Mouse (Mus musculus) mesoderm, embryonic 11.5 days (tissue): ENCODE measurements around the gene Eif2b3.

Source experiments
- DNase-seq: peaks from one replicate; pipeline ENCODE4 v3.0.0-alpha.2; 2012; ENCODE audit warnings: low read depth, low spot score

Eif2b3 gene

GRCm38 (mm10) chr4:117014901-117015415, 4.2 kb upstream of the Eif2b3 start:
- DNase-seq = no peak

DNA sequence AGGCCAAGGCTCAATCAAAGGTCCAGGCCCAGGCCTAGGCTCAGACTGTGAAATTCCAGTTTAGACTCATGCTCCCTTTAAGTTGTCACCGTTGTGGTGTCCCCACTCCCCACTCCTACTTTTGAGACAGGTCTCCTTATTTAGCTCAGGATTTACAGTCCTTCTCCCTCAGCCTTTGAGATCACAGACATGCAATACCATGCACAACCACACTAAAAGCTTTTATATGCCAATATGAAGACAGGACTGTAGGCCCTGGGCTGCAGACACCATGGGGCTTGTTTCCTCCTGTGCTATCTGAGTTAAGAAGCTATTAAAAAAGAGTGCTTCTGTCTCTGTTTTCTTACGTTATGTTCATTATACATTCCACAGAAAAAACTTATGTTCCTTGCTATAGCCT, 1.5 kb upstream of the Eif2b3 start:
- no peak for DNase-seq

- DNase-seq = no peak
These were observed 875 bp upstream of the Eif2b3 start for GRCm38 (mm10) chr4:117018327-117018726.

- no peak for DNase-seq
These were observed 4.3 kb downstream of the Eif2b3 start for GRCm38 (mm10) chr4:117023469-117023868.

GRCm38 (mm10) chr4:117031105-117031504, 11.9 kb downstream of the Eif2b3 start:
- DNase-seq = no peak

DNA sequence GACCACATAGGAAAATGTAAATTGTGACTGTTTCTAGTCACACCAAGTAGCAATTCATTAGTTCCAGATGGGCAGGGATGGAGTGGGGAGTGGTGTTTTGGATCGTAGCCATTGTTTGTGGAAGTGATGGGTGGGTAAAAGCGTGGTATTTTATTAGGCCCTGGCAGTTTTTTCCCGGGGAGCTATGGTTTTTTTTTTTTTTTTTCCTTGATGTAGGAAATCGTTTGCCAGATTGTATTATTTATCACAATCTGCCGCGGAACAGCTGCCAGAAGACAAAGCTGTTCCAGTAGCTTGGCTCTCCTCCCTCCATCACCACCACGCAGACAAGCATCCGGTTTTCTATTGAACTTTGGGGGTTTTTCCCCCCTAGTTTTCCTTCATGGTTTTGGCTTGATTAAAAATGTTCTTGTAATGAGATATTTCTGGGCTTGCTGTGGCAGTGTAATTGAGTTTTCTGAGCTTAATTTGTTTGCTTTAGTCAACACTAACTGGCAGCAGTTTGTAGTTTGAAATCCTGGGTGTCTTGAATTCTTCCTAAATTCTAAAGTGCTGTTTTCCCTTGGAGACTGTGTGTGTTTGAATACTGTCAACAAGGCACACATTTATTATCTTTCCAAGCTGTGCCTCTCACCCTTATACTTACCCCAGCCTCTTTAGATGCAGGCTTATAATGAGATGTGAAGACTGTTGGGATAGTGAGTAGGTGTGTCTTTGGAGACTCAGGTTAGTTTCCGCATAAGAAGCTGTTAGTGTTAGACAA, 20.9 kb downstream of the Eif2b3 start:
- peak; percentile 48 for DNase-seq

DNA sequence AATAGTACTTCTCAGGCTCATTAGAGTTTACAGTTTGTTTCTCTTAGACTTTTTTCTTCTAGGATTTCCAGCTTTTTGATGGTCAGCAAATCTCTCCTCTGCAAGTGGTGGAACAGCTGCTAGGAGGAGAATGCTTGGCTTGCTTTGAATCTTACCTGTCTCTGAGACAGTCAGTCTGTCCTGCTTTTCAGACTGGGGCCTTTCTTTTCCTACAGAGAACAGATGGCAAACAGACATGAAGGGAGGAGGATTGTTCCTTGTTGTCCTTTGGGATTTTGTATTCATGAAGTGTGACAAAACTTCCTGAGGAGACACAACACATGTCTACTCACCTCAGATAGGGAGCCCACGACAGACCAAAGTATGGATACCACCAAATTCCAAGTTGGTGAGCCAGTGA, 21.6 kb downstream of the Eif2b3 start:
- no peak for DNase-seq

GRCm38 (mm10) chr4:117041283-117041721, 22.1 kb downstream of the Eif2b3 start:
- no peak for DNase-seq

- no peak for DNase-seq
These were observed 29.6 kb downstream of the Eif2b3 start for GRCm38 (mm10) chr4:117048836-117049235.

GRCm38 (mm10) chr4:117049485-117049884, 30.3 kb downstream of the Eif2b3 start:
- no peak for DNase-seq

DNA sequence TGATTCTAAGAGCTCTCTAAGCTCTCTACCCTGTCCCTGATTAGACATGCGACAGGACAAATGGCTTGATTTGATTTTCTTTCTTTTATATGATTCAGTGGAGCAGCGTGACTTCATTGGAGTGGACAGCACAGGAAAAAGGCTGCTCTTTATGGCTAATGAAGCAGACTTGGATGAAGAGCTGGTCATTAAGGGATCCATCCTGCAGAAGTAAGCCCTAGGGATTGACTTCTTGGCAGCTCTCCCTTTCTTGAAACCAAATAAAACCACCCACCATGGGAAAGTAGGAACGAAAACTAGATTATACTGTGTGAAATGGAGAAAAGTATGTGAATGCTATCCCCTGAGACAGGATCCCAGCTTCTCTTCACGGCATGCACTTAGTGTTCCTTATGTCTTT, 33.4 kb downstream of the Eif2b3 start:
- DNase-seq = no peak

- DNase-seq = no peak
These were observed 34.8 kb downstream of the Eif2b3 start for GRCm38 (mm10) chr4:117053956-117054355.

GRCm38 (mm10) chr4:117056102-117056501, 36.9 kb downstream of the Eif2b3 start:
- no peak for DNase-seq

- DNase-seq = no peak
These were observed 37.3 kb downstream of the Eif2b3 start for GRCm38 (mm10) chr4:117056514-117056913.

DNA sequence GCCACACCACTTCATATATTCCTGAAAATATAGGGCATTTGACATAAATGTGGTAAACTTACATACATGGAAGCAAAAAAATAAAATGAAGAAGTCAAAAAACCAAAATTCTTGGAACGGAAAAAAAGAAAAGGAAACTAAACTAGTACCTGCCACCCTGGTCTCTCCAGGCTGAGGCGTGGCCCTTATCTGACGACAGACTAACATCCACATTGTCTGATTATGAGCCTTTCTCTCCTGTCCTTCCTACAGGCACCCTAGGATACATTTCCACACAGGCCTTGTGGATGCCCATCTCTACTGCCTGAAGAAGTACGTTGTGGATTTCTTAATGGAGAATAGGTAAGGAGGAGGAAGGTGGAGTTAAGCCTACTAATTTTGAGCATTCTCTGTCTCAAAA, 39.3 kb downstream of the Eif2b3 start:
- no peak for DNase-seq

DNA sequence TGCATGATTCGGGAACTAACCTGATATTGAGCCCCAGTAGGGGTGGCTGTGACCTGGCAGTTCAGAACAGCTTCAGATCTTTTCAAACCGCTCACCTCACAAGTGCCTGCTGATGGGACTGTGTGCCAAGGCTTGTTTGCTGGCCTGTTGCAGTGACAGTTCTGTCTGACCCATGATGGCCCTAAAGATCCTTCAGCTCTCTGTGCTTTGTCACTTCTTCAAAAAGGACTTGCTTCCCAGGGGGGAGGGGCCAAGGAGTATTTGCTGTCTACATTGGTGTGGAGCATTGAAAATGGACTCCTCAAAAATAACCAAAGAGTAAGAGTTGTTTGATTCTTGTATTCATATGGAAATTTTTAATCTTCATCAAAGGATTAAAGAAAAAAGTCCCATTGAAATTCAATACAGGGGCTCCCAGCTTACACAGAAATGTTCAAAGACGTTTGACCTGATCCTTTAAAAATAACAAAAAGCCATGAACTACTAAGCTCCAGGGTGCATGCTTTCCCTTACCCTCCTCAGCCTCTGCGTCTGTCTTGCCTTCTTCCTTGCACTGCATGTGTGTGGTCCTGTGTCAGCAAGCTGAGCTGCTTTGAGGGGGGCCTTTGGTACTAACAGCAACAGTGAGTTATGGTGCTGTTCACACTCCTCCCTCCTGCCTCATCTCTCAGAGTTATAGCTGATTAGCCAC, 43.6 kb downstream of the Eif2b3 start:
- peak; percentile 18 for DNase-seq

DNA sequence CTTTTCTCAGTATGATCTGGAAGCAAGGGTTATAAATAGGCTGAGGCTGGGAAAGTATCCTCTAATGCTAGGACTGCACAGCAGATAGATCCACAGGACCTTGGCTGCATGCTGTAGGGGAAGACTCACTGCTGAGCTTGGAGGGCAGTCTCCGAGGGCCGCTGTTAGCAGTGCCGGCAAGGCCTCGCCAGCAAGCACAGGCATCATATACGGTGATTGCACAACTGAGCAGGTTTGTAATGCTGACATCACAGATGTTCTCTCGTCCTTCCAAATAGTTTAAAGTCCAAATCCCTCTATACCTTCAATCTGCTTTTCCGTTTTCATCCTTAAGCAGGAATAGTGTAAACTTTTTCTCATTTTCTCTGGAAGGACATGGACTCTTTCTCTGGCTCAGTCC, 48.8 kb downstream of the Eif2b3 start:
- no peak for DNase-seq

DNA sequence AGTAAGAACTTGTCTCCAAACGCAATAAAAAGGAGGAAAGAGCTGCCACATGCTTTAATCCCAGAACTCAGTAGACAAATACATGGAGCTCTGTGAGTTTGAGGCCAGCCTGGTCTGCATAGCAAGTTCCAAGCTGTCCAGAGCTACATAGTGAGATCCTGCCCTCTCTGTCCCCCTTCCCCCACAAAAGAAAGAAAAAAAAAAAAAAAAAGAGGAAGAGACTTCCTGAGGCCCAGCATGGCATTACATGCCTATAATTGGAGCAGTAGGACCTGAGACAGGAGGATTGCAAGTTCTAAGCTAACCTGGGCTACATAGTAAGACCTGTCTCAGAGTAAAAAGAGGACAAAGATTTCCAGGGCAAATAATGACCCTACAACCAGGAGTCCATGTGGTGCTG, 50.4 kb downstream of the Eif2b3 start:
- no peak for DNase-seq

DNA sequence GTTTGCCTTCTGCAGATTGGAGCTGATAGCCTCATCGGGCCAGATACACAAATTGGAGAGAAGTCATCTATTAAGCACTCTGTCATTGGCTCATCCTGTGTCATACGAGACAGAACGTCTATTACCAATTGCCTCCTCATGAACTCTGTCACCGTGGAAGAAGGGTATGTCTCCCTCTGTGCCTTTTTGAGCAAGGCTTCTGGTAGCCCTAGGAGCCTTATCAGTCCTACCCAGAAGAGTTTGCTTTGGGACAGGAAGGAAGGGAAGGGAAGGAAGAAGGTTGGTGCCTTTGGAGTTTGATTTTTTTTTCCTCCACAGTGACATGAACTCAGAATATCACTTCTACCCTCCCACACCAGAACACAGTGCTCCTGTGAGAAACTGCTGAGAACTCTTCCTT, 51.4 kb downstream of the Eif2b3 start:
- no peak for DNase-seq

GRCm38 (mm10) chr4:117071183-117071582, 52.0 kb downstream of the Eif2b3 start:
- no peak for DNase-seq

- no peak for DNase-seq
These were observed 68.9 kb downstream of the Eif2b3 start for GRCm38 (mm10) chr4:117087948-117088640.

- no peak for DNase-seq
These were observed 71.4 kb downstream of the Eif2b3 start for GRCm38 (mm10) chr4:117090586-117090985.
